Mouse (Mus musculus): ENCODE results near the gene Mrps7. TPM values are rescaled to one million over a fixed set of nuclear protein-coding genes. Genes with fewer than 3 reads are reported as not detected.
A peak's percentile ranks its signal among the peaks of the same experiment; 100 is the strongest.
"Not testable (repeated sequence)": the region's sequence is repeated elsewhere in the genome, so short reads cannot be mapped to it uniquely, and the experiment has no call there.

Mrps7 gene
- polyA plus RNA-seq, 2 experiments from 2014 or later: 28.2 to 29.8 TPM

DNA sequence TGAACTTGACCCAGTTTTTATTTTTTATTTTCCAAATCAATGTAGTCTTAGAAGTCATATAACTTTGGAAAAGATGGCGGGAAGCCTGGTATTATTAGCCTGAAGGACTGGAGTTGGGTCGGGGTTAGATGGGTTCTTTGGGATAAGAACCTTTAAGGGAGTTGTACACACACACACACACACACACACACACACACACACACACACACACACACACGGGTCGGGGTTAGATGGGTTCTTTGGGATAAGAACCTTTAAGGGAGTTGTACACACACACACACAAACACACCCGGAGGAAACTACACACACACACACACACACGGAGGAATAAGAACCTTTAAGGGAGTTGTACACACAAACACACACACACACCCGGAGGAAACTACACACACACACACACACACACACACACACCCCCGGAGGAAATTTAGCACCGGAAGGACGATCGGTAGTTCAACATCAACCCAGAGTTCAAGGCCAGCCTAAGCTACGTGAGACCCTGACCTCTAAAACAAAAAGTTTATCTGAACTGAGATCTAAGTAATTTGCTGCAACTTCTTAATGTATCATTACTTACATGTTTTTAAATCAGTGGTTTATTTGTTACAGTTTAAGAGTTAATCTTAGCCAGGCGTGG is 24.9 kb downstream of the Mrps7 start:
- ATAC-seq: no peak

- ATAC-seq: peak; percentile 24
Measured at GRCm38 (mm10) chr11:115629734-115630531, 26.2 kb downstream of the Mrps7 start.

DNA sequence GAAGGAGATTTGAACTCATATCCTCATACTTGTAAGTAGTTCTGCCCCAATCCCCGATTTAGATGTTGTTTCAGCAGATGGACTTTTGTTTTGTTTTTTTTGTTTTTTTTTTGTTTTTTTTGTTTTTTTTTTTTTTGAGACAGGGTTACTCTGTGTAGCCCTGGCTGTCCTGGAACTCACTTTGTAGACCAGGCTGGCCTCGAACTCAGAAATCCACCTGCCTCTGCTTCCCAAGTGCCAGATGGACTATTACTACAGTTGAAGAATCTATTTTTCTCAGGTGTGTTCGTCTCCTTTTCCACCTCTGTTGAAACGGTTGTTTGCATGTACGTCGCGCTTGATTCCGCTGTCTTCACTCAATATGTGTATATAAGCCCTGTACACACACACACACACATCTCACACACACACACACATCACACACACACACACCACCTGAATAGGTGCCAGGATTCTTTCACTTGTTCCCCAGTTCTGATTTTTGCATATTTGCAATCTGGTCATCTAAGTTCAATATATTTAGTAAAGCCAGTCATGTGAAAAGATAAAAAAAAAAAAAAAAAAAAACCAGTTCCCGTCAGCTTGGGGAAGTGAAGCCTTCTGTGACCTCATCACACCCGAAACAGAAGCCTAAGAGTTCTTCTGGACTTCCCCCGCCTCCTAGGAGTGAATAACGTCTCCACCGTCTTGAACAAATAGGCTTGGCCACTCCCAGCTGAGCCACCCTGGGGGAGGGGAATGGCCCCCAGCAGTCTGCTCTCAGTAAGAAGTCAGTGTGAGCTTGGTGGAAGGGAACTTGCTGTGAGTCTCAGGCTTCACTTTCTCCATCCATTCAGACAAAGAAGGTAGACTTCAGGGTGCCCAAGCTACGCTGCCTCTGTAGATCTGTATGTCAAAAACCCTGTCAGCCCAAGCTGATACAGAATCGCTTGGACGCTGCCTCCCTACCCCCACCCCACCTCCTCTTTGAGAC is 27.1 kb downstream of the Mrps7 start:
- ATAC-seq: peak; percentile 65

- ATAC-seq: no peak
Measured at GRCm38 (mm10) chr11:115631505-115631890, 27.8 kb downstream of the Mrps7 start.

DNA sequence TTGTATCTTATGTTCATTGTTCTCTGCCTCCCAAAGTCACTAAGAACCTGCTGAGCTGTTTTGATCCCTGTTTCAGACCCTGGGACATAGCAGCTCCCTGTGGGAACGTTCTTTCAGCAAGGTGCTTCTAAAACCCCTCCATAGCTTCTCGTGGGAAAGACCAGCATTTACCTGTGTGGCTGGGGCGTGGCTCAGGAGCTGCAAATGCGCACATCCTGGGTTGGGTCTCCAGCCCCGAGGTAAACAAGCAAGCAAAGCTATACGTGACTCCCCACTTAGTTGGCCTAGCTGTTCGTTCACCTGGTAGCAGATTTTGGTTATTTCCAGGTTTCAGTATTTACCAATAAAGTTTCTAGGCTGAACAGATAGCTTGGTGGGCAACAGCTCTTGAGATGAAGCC is 28.5 kb downstream of the Mrps7 start:
- peak; percentile 30 for ATAC-seq

GRCm38 (mm10) chr11:115632862-115633261 is 29.1 kb downstream of the Mrps7 start:
- no peak for ATAC-seq

DNA sequence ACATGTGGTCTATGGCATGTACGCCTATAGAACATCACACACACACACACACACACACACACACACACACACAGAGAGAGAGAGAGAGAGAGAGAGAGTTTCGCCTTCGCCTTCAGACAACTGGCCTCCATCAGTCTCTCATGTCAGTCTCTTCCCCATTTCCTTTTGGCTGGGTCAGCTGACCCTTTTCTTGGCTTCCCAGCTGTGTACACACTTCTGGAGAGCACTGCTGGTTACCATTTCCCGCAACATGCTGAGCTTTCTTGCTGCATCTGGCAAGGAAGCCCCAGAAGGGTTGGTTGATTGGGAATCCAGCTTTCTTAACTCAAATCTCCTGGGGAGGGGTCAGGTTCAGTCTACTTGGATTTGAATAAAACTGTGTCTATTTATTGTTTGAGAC is 30.4 kb downstream of the Mrps7 start:
- ATAC-seq: no peak

- ATAC-seq: no peak
Measured at GRCm38 (mm10) chr11:115635041-115635440, 31.3 kb downstream of the Mrps7 start.

- ATAC-seq: no peak
Measured at GRCm38 (mm10) chr11:115635484-115635883, 31.8 kb downstream of the Mrps7 start.

DNA sequence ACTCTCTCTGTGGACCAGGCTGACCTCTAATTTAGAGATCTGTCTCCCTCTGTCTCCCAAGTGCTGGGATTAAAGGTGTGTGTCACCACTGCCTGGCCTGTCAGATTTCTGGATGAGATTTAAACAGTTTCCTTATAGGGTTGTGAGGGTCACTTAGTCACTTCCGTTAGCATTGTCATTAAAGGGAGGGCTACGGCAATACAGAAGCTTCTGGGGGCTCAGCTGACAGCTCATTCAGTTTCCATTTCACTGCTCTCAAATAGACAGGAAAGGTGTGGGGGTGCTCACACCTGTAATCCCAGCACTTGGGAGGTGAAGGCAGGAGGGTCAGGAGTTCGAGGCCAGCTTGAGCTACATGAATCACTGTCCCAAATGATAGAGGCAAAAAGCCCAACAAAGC is 33.2 kb downstream of the Mrps7 start:
- no peak for ATAC-seq

DNA sequence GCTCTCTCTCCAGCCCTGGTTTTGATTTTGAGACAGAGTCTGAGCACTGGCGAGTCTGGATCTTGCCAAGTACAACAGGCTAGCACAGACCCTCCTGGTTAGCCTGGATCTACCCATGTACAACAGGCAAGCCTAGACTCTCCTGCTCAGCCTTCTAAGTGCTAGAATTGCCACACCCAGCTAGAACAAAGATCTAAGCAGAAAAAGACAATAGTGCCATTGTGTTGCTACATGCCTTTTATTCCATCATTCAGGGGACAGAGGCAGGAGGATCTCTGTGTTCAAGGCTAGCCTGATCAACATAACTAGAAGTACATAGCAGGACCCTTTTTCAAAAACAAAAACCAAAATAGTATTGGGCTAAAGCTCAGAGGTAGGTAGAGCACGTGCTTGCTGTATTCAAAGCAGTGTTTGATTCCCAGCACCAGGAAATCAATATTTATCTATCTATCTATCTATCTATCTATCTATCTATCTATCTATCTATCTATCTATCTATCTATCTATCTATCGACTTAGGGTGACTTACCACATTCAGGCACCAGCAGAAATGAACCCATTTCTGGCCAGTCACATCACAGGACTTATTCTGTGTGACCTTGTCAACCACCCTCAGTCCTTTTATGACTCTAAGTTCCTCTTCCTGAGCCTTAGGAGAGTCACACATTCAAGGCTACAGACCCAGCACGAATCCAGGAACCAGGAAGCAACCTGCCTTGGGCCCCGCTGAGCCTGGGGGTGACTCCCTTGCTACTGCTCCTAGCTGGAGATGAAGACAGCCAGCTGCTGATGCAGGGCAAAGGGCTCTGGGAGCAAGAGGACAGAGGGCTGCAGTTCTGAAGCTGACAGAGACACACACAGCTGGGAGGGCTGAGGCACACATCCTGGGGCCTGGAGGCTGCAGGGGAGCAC is 35.0 kb downstream of the Mrps7 start:
- ATAC-seq: no peak

DNA sequence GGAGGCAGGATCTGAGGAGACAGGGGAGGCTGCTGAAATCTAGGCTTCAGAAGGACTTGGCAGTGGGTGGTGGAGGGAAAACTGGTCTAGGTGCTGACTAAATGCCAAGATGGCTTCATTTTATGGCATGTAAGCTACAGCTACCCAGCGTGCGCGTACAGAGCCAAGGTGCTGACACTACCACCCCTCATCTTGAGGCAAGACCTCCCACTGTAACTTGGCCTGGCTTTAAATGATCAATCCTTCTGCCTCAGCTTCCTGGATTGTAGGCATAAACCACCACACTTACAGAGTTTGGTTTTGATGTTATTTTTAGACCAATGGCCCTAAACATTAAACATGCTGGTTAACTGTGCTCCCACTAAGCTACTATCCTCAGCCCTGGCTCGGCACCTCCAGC is 35.8 kb downstream of the Mrps7 start:
- ATAC-seq: no peak

GRCm38 (mm10) chr11:115640311-115640828 is 36.6 kb downstream of the Mrps7 start:
- ATAC-seq: no peak

DNA sequence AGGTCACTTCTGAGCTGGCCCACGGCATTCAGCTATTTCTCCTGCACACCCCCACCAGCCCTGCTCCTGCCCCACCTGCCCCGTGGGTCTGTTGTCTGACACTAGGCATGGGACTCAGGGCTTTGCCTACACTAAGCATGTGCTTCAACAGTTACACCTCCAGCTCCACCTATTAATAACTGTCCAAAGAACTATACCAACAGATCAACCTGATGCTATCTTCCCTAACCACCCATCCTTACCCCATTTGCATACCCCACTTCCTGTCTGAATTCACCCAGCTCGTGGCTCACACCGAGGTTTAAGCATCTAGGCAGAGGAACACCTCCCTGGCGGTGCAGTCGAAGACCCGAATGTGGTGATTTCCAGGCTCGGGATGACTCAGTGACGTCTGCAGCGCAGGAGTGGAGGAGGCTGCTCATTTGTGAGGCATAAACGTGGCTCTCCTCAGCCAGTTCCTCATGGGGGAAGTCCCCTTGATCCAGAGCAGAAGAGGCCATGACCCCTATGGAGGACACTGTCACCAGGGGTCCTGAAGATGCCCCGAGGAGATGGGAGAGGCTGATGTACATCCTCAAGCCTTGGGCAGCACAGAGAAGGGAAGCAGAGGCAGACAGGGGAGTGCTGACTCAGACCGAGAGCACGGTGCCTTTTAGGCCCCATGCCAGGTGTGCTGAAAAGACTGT is 37.4 kb downstream of the Mrps7 start:
- ATAC-seq: peak; percentile 92

DNA sequence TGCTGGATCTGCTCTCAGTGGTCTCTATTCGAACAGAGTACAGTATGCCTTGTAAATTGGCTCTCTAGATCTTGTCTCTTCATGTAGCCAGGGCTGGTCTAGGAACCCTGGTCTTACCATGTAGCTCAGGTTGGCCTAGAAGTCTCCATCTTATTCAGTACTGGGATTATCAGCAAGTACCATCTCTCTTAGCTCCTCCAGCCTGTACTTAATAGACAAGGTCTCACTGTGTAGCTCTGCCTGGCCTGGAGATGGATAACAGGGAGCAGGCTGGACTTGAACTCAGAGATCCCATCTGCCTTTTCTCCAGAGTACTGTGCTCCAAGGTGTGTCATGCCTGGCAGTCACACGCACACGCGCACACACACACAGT is 37.9 kb downstream of the Mrps7 start:
- no peak for ATAC-seq

- no peak for ATAC-seq
Measured at GRCm38 (mm10) chr11:115642705-115643104, 39.0 kb downstream of the Mrps7 start.

- peak; percentile 2 for ATAC-seq
Measured at GRCm38 (mm10) chr11:115643265-115643664, 39.5 kb downstream of the Mrps7 start.

GRCm38 (mm10) chr11:115644308-115644707 is 40.6 kb downstream of the Mrps7 start:
- ATAC-seq: no peak

DNA sequence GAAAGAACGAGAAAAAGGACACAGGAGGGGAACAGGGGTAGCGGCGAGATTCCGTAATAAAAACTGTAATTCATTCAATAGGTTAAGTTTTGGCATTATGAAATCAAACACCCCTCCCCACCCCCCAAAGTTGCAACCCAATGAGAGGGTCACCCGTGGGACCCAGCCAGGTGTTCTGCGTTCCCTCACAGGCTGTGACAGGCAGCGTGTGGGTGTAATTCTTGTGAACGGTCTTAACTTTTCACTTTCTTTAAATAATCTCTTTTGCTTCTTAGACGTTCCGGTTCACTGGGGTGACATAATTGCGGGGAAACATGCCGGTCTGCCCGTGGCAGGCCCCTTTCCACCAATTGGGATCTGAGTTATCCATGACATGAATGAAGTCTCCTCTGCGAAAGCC is 41.8 kb downstream of the Mrps7 start:
- ATAC-seq: not testable (repeated sequence)

DNA sequence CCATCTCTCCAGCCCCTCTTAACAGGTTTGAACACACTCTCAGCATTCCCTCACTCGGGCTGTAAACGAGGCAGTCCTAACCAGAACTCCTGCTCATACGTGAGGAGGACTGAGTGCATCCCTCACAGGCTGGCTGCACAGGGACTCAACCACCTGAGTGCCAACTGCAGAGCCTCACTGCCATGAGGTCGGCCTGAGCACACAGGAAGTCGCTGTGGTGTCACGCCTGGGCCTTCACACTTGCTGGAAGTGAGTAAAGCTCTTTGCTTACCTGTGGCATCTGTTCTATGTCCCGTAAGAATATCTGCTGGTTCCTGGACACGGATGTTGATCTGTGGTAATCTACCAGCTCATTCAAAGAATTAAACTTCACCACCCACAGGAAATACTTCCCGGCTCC is 42.7 kb downstream of the Mrps7 start:
- ATAC-seq: peak; percentile 58

- ATAC-seq: peak; percentile 32
Measured at GRCm38 (mm10) chr11:115647459-115647858, 43.7 kb downstream of the Mrps7 start.
